Mouse (Mus musculus) embryonic facial prominence, embryonic 13.5 days (tissue): ENCODE results near the gene Skp2. TPM values are rescaled to one million over a fixed set of nuclear protein-coding genes. Genes with fewer than 3 reads are reported as not detected.
A peak's percentile ranks its signal among the peaks of the same experiment; 100 is the strongest.
"Not testable (repeated sequence)": the region's sequence is repeated elsewhere in the genome, so short reads cannot be mapped to it uniquely, and the experiment has no call there.

Experiments
- ATAC-seq: fragments of 200-750 bp; cut with Nextera tagmentation; 2 replicates; pipeline ENCODE4 v1.8.0; 2017; ENCODE audit warnings: low read depth; ENCODE audit not compliant: insufficient number of reproducible peaks, insufficient read depth, low FRiP score, low TSS enrichment
- H3K27ac ChIP-seq: fragments of 300-500 bp; sonication (generic); 2 replicates; pipeline ENCODE4 v1.5.1; 2015; ENCODE audit warnings: moderate library complexity, mild to moderate bottlenecking, inconsistent platforms
- H3K27me3 ChIP-seq: fragments of 300-500 bp; sonication (generic); 2 replicates; pipeline ENCODE4 v1.6.1; 2015; ENCODE audit warnings: mild to moderate bottlenecking, inconsistent platforms
- H3K36me3 ChIP-seq: fragments of 300-500 bp; sonication (generic); 2 replicates; pipeline ENCODE4 v1.6.1; 2015; ENCODE audit warnings: mild to moderate bottlenecking, inconsistent platforms
- H3K4me1 ChIP-seq: fragments of 300-500 bp; sonication (generic); 2 replicates; pipeline ENCODE4 v1.6.1; 2015; ENCODE audit warnings: inconsistent platforms
- H3K4me2 ChIP-seq: fragments of 300-500 bp; sonication (generic); 2 replicates; pipeline ENCODE4 v1.6.1; 2015; ENCODE audit warnings: moderate library complexity, mild to moderate bottlenecking, inconsistent platforms
- H3K4me3 ChIP-seq: fragments of 300-500 bp; sonication (generic); 2 replicates; pipeline ENCODE4 v1.5.1; 2015; ENCODE audit warnings: mild to moderate bottlenecking, inconsistent platforms
- H3K9ac ChIP-seq: fragments of 300-500 bp; sonication (generic); 2 replicates; pipeline ENCODE4 v1.6.1; 2015; ENCODE audit warnings: mild to moderate bottlenecking, inconsistent platforms
- H3K9me3 ChIP-seq: fragments of 300-500 bp; sonication (generic); 2 replicates; pipeline ENCODE4 v1.6.1; 2016; ENCODE audit warnings: inconsistent platforms
- WGBS: fragments of 180-500 bp; shearing (Covaris S2); methylation state at CpG from one replicate; pipeline ENCODE4 v1.1.7; 2015; ENCODE audit warnings: mixed read lengths; 5-methylcytosine and 5-hydroxymethylcytosine counted together
- polyA plus RNA-seq: library from polyadenylated mRNA; unstranded; fragments of >200 nt; fragmentation: Nextera tagmentation; extraction: Ambion mirVana; gene quantifications from 2 replicates; pipeline ENCODE4 v1.2.1, GENCODE M21; 2015

The Skp2 gene
- 90.3 and 96.8 TPM in 2 replicates for polyA plus RNA-seq

GRCm38 (mm10) chr15:9155325-9155724 is at the start of gene Skp2:
Gene Skp2 (minus strand): TSS chr15:9155425.
- Histone ChIP-seq H3K4me2 (no peak within 1 kb of the TSS), H3K36me3 (peaks cover 36% of the 10 kb centered on the region), H3K27me3 (no peaks in the 10 kb centered on the region), H3K9me3 (no peaks in the 10 kb centered on the region), H3K4me3 (no peak within 1 kb of the TSS), H3K9ac (no peak within 1 kb of the TSS), H3K27ac (no peak within 1 kb of the TSS), H3K4me1 (no peaks in the 10 kb centered on the region)
- ATAC-seq, result no peak

GRCm38 (mm10) chr15:9198421-9198820 is 43.2 kb upstream of the Skp2 start:
- H3K9ac ChIP-seq, result no peak overlapping the region
- H3K4me3 ChIP-seq, result no peak overlapping the region
- ATAC-seq, result no peak
- H3K9me3 ChIP-seq, result no peaks in the 10 kb centered on the region
- H3K36me3 ChIP-seq, result peaks cover 12% of the 10 kb centered on the region
- 49% methylated on average over 6 of the region's 6 CpGs for WGBS
- H3K27me3 ChIP-seq, result no peaks in the 10 kb centered on the region
- no peaks in the 10 kb centered on the region for H3K4me1 ChIP-seq
- no peak overlapping the region for H3K27ac ChIP-seq
- H3K4me2 ChIP-seq, result no peak overlapping the region

GRCm38 (mm10) chr15:9192685-9193084 is 37.5 kb upstream of the Skp2 start:
- not testable (repeated sequence) for H3K27me3 ChIP-seq, ATAC-seq, H3K4me2 ChIP-seq, H3K9me3 ChIP-seq, H3K9ac ChIP-seq, H3K27ac ChIP-seq, H3K4me3 ChIP-seq
- peaks cover 23% of the 10 kb centered on the region for H3K36me3 ChIP-seq
- H3K4me1 ChIP-seq, result peaks cover 14% of the 10 kb centered on the region

GRCm38 (mm10) chr15:9189796-9190195 is 34.6 kb upstream of the Skp2 start:
- Histone ChIP-seq H3K4me3 (no peak overlapping the region), H3K27me3 (no peaks in the 10 kb centered on the region), H3K4me2 (no peak overlapping the region), H3K27ac (no peak overlapping the region), H3K36me3 (peaks cover 28% of the 10 kb centered on the region), H3K9ac (no peak overlapping the region), H3K4me1 (peaks cover 14% of the 10 kb centered on the region), H3K9me3 (no peaks in the 10 kb centered on the region)
- 39% methylated on average over 2 of the region's 2 CpGs for WGBS
- ATAC-seq, result peak; percentile 67; the same call in 1 of the 2 replicates

- Histone ChIP-seq H3K27me3 (no peaks in the 10 kb centered on the region), H3K4me1 (peaks cover 2% of the 10 kb centered on the region), H3K9me3 (no peaks in the 10 kb centered on the region), H3K4me2 (no peak overlapping the region), H3K9ac (no peak overlapping the region), H3K27ac (no peak overlapping the region), H3K4me3 (no peak overlapping the region), H3K36me3 (peaks cover 31% of the 10 kb centered on the region)
- no peak for ATAC-seq
- 92% methylated on average over 5 of the region's 5 CpGs for WGBS
These were observed 28.8 kb upstream of the Skp2 start for GRCm38 (mm10) chr15:9183995-9184394.

GRCm38 (mm10) chr15:9177038-9177437 is 21.8 kb upstream of the Skp2 start:
- no peak for ATAC-seq
- Histone ChIP-seq H3K9me3 (no peaks in the 10 kb centered on the region), H3K9ac (no peak overlapping the region), H3K4me2 (no peak overlapping the region), H3K4me3 (no peak overlapping the region), H3K27me3 (no peaks in the 10 kb centered on the region), H3K27ac (no peak overlapping the region), H3K4me1 (no peaks in the 10 kb centered on the region), H3K36me3 (peaks cover 32% of the 10 kb centered on the region)
- 92% methylated on average over 3 of the region's 3 CpGs for WGBS

- H3K9ac ChIP-seq, result no peak overlapping the region
- no peaks in the 10 kb centered on the region for H3K4me1 ChIP-seq
- no peak overlapping the region for H3K4me3 ChIP-seq
- no peak overlapping the region for H3K27ac ChIP-seq
- ATAC-seq, result no peak
- no peaks in the 10 kb centered on the region for H3K27me3 ChIP-seq
- 74% methylated on average over 6 of the region's 6 CpGs for WGBS
- H3K9me3 ChIP-seq, result no peaks in the 10 kb centered on the region
- H3K4me2 ChIP-seq, result no peak overlapping the region
- H3K36me3 ChIP-seq, result peaks cover 38% of the 10 kb centered on the region
These were observed 8.9 kb upstream of the Skp2 start for GRCm38 (mm10) chr15:9164125-9164524.

- ATAC-seq, result no peak
- Histone ChIP-seq H3K27ac (no peak overlapping the region), H3K27me3 (no peaks in the 10 kb centered on the region), H3K9me3 (no peaks in the 10 kb centered on the region), H3K9ac (no peak overlapping the region), H3K4me1 (no peaks in the 10 kb centered on the region), H3K36me3 (peaks cover 26% of the 10 kb centered on the region), H3K4me2 (no peak overlapping the region), H3K4me3 (no peak overlapping the region)
- 56% methylated on average over 4 of the region's 4 CpGs for WGBS
These were observed 7.4 kb upstream of the Skp2 start for GRCm38 (mm10) chr15:9162557-9163070.

GRCm38 (mm10) chr15:9140684-9141171 is 14.5 kb downstream of the Skp2 start:
- Histone ChIP-seq H3K9ac (peak overlapping the region; percentile 80), H3K27me3 (no peaks in the 10 kb centered on the region), H3K4me1 (peaks cover 12% of the 10 kb centered on the region), H3K36me3 (peaks cover 31% of the 10 kb centered on the region), H3K9me3 (no peaks in the 10 kb centered on the region), H3K27ac (peak overlapping the region; percentile 75), H3K4me3 (peak overlapping the region; percentile 93), H3K4me2 (peak overlapping the region; percentile 80)
- ATAC-seq, result peak; percentile 86
- under 1% methylated on average over 37 of the region's 37 CpGs for WGBS

GRCm38 (mm10) chr15:9140252-9140680 is 15.0 kb downstream of the Skp2 start, which contains the start of gene Lmbrd2:
Gene Lmbrd2 (plus strand): TSS chr15:9140550.
- peaks cover 17% of the 10 kb centered on the region for H3K4me1 ChIP-seq
- peak within 1 kb of the TSS; percentile 93 for H3K4me3 ChIP-seq
- WGBS, result under 1% methylated on average over 34 of the region's 34 CpGs
- no peaks in the 10 kb centered on the region for H3K9me3 ChIP-seq
- ATAC-seq, result peak; percentile 98
- peak within 1 kb of the TSS; percentile 80 for H3K9ac ChIP-seq
- H3K27ac ChIP-seq, result peak within 1 kb of the TSS; percentile 75
- H3K4me2 ChIP-seq, result peak within 1 kb of the TSS; percentile 80
- peaks cover 34% of the 10 kb centered on the region for H3K36me3 ChIP-seq
- no peaks in the 10 kb centered on the region for H3K27me3 ChIP-seq

GRCm38 (mm10) chr15:9139447-9139846 is 15.8 kb downstream of the Skp2 start:
- WGBS, result 29% methylated on average over 10 of the region's 10 CpGs
- Histone ChIP-seq H3K4me1 (peaks cover 22% of the 10 kb centered on the region), H3K9me3 (no peaks in the 10 kb centered on the region), H3K9ac (peak overlapping the region; percentile 75), H3K4me3 (peak overlapping the region; percentile 93), H3K36me3 (peaks cover 37% of the 10 kb centered on the region), H3K27me3 (no peaks in the 10 kb centered on the region), H3K4me2 (peak overlapping the region; percentile 80), H3K27ac (no peak overlapping the region)
- no peak for ATAC-seq

GRCm38 (mm10) chr15:9134891-9135507 is 20.2 kb downstream of the Skp2 start:
- H3K4me3 ChIP-seq, result no peak overlapping the region
- peak overlapping the region; percentile 11; the same call in 1 of the 2 replicates for H3K9ac ChIP-seq
- H3K36me3 ChIP-seq, result peaks cover 60% of the 10 kb centered on the region
- peak; percentile 54; the same call in 1 of the 2 replicates for ATAC-seq
- H3K4me1 ChIP-seq, result peaks cover 38% of the 10 kb centered on the region
- H3K4me2 ChIP-seq, result peak overlapping the region; percentile 14; the same call in 1 of the 2 replicates
- H3K9me3 ChIP-seq, result no peaks in the 10 kb centered on the region
- 32% methylated on average over 6 of the region's 6 CpGs for WGBS
- peak overlapping the region; percentile 69 for H3K27ac ChIP-seq
- H3K27me3 ChIP-seq, result no peaks in the 10 kb centered on the region
